Mouse (Mus musculus) hindbrain, embryonic 14.5 days (tissue): ENCODE results near the gene Pld1. TPM values are rescaled to one million over a fixed set of nuclear protein-coding genes. Genes with fewer than 3 reads are reported as not detected.

Experiments used
- ATAC-seq: fragments of 200-750 bp; cut with Nextera tagmentation; 2 replicates; pipeline ENCODE4 v1.8.0; 2017; ENCODE audit warnings: moderate number of reproducible peaks, mild to moderate bottlenecking, moderate TSS enrichment, moderate library complexity; ENCODE audit not compliant: low FRiP score
- DNase-seq: peaks from one replicate; pipeline ENCODE4 v3.0.0-alpha.2; 2015; ENCODE audit warnings: low spot score
- H3K27ac ChIP-seq: fragments of 300-500 bp; sonication (generic); 2 replicates; pipeline ENCODE4 v1.5.1; 2014; ENCODE audit warnings: mild to moderate bottlenecking, moderate library complexity
- H3K27me3 ChIP-seq: fragments of 300-500 bp; sonication (generic); 2 replicates; pipeline ENCODE4 v1.6.1; 2014; ENCODE audit warnings: mild to moderate bottlenecking, low read length, mixed read lengths; ENCODE audit not compliant: control insufficient read depth, insufficient read depth
- H3K36me3 ChIP-seq: fragments of 300-500 bp; sonication (generic); replicated peaks from 2 replicates; pipeline ENCODE4 v1.6.1; 2014; ENCODE audit not compliant: control insufficient read depth, insufficient read depth
- H3K4me1 ChIP-seq: fragments of 300-500 bp; sonication (generic); replicated peaks from 2 replicates; pipeline ENCODE4 v1.6.1; 2014; ENCODE audit warnings: antibody characterized with exemption, low read length, mixed read lengths; ENCODE audit not compliant: control insufficient read depth, insufficient read depth
- H3K4me2 ChIP-seq: fragments of 300-500 bp; sonication (generic); replicated peaks from 2 replicates; pipeline ENCODE4 v1.6.1; 2014; ENCODE audit warnings: mild to moderate bottlenecking, moderate library complexity
- H3K4me3 ChIP-seq: fragments of 300-500 bp; sonication (generic); replicated peaks from 2 replicates; pipeline ENCODE4 v1.5.1; 2014; ENCODE audit warnings: mild to moderate bottlenecking, low read length
- H3K9ac ChIP-seq: fragments of 300-500 bp; sonication (generic); 2 replicates; pipeline ENCODE4 v1.6.1; 2014
- H3K9me3 ChIP-seq: fragments of 300-500 bp; sonication (generic); 2 replicates; pipeline ENCODE4 v1.6.1; 2016; ENCODE audit warnings: low read length; ENCODE audit not compliant: control insufficient read depth
- WGBS: fragments of 180-500 bp; shearing (Covaris S2); extraction: QIAGEN DNeasy Blood & Tissue Kit; methylation state at CpG from one replicate; pipeline ENCODE4 v1.1.7; 2014; 5-methylcytosine and 5-hydroxymethylcytosine counted together
- polyA plus RNA-seq: library from polyadenylated mRNA; unstranded; fragments of >200 nt; fragmentation: Nextera tagmentation; extraction: Ambion mirVana; gene quantifications from 2 replicates; pipeline ENCODE4 v1.2.1, GENCODE M21; 2014

Gene Pld1
- polyA plus RNA-seq, 1 experiment from 2014 or later: 6.7 TPM

DNA sequence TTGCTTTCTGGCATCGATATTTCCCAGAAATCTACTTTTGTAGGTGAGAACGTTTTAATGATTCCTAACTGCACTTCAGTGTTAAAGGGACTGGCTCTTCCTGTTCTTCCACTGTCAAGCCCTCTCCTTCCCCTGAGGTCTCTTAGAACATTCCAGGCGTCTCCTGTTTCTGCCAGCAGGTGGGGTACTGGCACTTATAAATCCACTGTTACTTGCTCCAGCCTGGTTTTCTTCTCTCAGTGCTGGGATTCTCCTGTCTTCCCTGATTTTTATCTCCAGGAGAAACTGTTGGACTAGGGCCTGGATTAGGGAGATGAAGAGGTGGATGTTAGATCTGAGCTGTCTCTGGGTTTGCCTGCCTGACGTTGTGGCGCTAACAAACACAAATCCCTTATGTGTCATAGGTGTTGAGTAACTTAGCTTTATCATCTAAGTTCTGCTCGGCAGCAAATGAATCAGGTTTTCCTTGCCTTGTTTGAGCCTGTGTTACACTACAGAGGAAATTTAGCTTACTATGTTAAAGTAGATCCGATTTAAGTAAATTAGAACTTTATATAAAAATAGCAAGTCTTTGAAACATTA, 44.0 kb downstream of the Pld1 start:
- Histone ChIP-seq H3K9me3 (no peaks in the 10 kb centered on the region), H3K36me3 (no peaks in the 10 kb centered on the region), H3K4me1 (peaks cover 5% of the 10 kb centered on the region; the same call in 1 of the 2 replicates), H3K4me2 (no peak overlapping the region), H3K27ac (0 out of 2 replicates have a peak overlapping the region, but pooled peaks have one; percentile 32), H3K4me3 (no peak overlapping the region), H3K27me3 (no peaks in the 10 kb centered on the region), H3K9ac (no peak overlapping the region)
- DNase-seq: peak; percentile 84
- peak; percentile 56; the same call in 1 of the 2 replicates for ATAC-seq
- WGBS: 46% methylated on average over 7 of the region's 7 CpGs

DNA sequence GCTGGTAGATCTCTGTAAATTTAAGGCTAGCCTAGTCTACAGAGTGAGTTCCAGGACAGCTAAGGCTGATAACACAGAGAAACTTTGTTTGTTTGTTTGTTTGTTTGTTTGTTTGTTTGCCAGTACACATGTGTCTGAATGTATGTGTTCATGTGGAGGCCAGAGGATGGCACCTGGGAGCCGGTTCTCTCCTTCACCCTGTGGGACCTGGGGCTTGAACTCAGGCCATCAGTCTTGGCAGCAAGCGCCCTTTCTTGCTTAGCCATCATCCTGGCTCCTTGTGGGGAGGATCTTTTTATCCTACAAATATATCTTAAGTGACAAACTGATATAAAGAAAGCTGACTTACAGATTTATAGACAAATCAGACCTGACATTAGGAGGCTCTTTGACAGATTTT, 44.8 kb downstream of the Pld1 start:
- no peaks in the 10 kb centered on the region for H3K9me3 ChIP-seq
- H3K9ac ChIP-seq: no peak overlapping the region
- no peak for DNase-seq
- no peak overlapping the region for H3K4me3 ChIP-seq
- H3K36me3 ChIP-seq: no peaks in the 10 kb centered on the region
- no peak overlapping the region for H3K4me2 ChIP-seq
- 76% methylated on average over 2 of the region's 2 CpGs for WGBS
- ATAC-seq: no peak
- 0 out of 2 replicates have a peak overlapping the region, but pooled peaks have one; percentile 47 for H3K27ac ChIP-seq
- H3K27me3 ChIP-seq: no peaks in the 10 kb centered on the region
- H3K4me1 ChIP-seq: peaks cover 5% of the 10 kb centered on the region; the same call in 1 of the 2 replicates

DNA sequence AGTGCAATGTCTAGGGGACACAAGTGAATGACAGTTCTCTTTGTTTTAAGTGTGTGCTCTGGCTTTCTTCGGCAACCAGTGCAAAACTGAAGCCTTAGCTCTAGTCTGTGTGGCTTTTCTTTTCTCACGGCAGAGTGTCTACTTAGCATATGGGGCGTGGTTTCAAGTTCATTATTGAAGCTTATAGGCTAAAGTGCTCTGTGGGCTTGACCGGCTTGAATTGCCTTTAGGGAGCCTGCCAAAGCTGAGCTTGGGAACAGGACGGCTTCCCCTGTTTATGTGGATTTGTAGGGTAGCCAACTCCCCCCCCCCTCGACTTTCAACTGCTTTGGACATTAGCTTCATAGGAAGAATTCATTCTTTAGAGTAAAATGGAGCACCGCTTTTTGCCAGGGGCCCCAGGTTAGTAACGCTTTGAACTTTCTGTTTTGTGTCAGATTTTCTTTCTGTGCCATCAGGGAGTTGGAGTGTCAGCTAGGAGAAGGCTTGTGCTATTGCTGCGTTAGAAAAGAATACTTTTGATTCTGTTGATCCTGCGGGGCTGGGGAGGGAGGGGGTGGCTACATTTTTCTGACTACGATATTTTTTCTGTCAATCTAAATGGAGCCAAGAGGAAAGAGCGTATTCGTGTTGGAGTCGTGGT, 45.6 kb downstream of the Pld1 start:
- Histone ChIP-seq H3K4me2 (peak overlapping the region; percentile 46), H3K36me3 (no peaks in the 10 kb centered on the region), H3K4me3 (peak overlapping the region; percentile 22), H3K9me3 (no peaks in the 10 kb centered on the region), H3K27me3 (no peaks in the 10 kb centered on the region), H3K27ac (peak overlapping the region; percentile 74), H3K4me1 (peaks cover 5% of the 10 kb centered on the region; the same call in 1 of the 2 replicates), H3K9ac (no peak overlapping the region)
- ATAC-seq (peak; percentile 94), DNase-seq (peak; percentile 74)
- WGBS: 10% methylated on average over 14 of the region's 14 CpGs

DNA sequence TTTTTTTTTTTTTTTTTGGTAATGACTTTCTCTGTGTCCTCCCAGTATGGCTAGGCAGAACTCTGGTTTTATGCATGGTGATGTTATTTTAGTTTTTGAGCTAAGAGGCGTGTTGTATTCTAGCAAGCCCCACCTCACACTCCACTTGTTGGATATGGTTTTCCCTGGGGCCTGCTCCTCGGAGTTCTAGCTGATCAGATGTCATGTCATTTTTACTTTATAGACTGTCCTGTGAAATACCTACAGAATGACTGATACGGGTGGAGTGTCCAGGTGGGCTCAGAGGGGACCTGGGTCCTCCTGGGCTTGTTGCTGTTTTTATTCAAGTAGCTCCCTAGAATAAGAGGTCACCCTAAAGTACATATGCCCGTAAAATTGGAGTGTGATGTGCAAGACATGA, 46.1 kb downstream of the Pld1 start:
- H3K9ac ChIP-seq: 0 out of 2 replicates have a peak overlapping the region, but pooled peaks have one; percentile 24
- H3K9me3 ChIP-seq: no peaks in the 10 kb centered on the region

DNA sequence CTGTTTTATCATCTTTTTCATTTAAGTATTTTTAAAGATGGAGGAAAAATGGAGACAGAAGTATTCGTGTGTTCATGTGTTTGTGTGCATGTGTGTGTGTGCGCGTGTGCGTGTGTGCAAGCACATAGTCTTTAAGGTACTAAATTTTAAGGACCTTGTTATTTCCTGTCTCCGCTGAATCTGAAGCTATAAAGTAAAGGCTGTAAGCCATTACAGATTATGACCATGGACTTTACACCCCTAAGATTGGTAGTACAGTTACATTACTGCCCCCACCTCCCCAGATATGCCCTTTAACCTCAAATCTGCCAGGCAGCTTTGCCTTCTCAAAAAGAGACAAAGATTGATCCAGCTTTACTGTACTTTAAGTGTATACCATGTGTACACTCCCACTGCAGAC, 46.8 kb downstream of the Pld1 start:
- H3K9me3 ChIP-seq: no peaks in the 10 kb centered on the region
- H3K4me2 ChIP-seq: peak overlapping the region; percentile 46
- peak overlapping the region; percentile 22; the same call in 1 of the 2 replicates for H3K4me3 ChIP-seq
- peaks cover 5% of the 10 kb centered on the region; the same call in 1 of the 2 replicates for H3K4me1 ChIP-seq
- WGBS: 98% methylated on average over 5 of the region's 5 CpGs
- H3K36me3 ChIP-seq: no peaks in the 10 kb centered on the region
- ATAC-seq: no peak
- no peaks in the 10 kb centered on the region for H3K27me3 ChIP-seq
- no peak overlapping the region for H3K9ac ChIP-seq
- no peak overlapping the region for H3K27ac ChIP-seq
- DNase-seq: no peak

More for the DNA sequence above, 46.1 kb downstream of the Pld1 start:
- Histone ChIP-seq H3K36me3 (no peaks in the 10 kb centered on the region), H3K27ac (peak overlapping the region; percentile 74), H3K4me3 (peak overlapping the region; percentile 22), H3K4me1 (peaks cover 5% of the 10 kb centered on the region; the same call in 1 of the 2 replicates), H3K27me3 (no peaks in the 10 kb centered on the region), H3K4me2 (peak overlapping the region; percentile 46)
- ATAC-seq: no peak
- DNase-seq: no peak
- 69% methylated on average over 4 of the region's 4 CpGs for WGBS

DNA sequence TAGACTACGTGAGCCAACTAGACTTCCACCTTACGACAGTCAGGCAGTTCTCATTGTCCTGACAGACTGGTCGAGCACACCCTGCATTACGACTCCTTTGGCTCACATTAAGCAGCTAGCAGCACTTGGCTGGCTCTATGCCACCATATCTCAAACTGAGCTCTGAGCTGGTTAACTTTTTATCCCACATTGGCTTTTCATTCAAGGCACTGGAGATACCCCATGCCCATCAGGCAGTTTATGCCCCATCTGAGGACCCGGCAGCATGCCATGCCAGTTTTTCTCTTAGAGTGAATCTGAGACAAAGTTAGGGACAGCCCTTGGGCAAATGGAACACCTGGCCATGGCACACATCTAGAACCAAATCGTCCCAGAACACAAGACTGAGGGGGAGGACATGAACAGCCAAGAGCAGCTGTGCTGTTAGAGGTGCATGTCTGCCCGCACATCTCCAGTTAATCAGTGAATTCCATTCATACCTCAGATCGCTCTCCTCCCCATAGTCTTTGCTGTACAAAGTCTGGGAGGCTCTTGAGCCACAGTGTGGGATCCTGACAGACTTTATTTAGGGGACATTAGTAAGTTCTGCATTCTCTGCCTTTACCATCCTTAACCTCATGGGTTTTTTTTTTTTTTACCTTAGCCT, 49.5 kb downstream of the Pld1 start:
- H3K4me1 ChIP-seq: peaks cover 5% of the 10 kb centered on the region; the same call in 1 of the 2 replicates
- DNase-seq (no peak), ATAC-seq (no peak)
- no peaks in the 10 kb centered on the region for H3K9me3 ChIP-seq
- H3K27ac ChIP-seq: no peak overlapping the region
- no peaks in the 10 kb centered on the region for H3K36me3 ChIP-seq
- no peaks in the 10 kb centered on the region for H3K27me3 ChIP-seq
- no peak overlapping the region for H3K9ac ChIP-seq
- H3K4me2 ChIP-seq: no peak overlapping the region
- H3K4me3 ChIP-seq: no peak overlapping the region
- WGBS: 65% methylated on average over 8 of the region's 8 CpGs

DNA sequence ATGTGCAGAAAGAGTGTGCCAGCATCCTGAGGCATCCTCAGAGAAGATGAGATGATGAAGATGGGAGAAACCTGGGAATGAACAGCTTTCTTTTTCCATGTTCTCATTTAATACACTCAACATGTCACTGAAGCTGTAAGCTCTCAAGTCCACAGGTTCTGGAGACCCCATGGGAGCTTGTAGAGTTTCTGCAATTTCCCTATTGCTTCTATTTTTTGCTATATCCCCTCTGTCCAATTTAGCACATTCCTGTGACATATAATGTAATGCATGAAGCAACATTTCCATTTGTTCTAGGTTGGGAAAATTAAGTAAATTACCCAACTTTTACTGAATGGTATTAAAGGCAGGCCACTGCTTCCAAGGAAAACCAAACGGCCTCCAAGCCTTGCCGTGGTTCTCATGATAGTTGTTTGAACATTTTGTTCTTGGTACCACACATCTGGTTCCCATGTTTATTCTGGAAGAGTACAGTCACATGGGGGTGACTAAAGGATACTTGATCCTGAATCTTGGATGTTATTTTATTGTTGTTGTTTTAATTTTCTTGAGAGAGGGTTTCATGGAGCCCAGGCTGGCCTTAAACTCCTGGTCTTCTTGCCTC, 52.7 kb downstream of the Pld1 start:
- Histone ChIP-seq H3K4me1 (no peaks in the 10 kb centered on the region), H3K4me3 (no peak overlapping the region), H3K9me3 (no peaks in the 10 kb centered on the region), H3K27me3 (no peaks in the 10 kb centered on the region), H3K36me3 (no peaks in the 10 kb centered on the region), H3K4me2 (no peak overlapping the region), H3K9ac (no peak overlapping the region), H3K27ac (no peak overlapping the region)
- 87% methylated on average over 2 of the region's 2 CpGs for WGBS
- no peak for ATAC-seq
- no peak for DNase-seq

DNA sequence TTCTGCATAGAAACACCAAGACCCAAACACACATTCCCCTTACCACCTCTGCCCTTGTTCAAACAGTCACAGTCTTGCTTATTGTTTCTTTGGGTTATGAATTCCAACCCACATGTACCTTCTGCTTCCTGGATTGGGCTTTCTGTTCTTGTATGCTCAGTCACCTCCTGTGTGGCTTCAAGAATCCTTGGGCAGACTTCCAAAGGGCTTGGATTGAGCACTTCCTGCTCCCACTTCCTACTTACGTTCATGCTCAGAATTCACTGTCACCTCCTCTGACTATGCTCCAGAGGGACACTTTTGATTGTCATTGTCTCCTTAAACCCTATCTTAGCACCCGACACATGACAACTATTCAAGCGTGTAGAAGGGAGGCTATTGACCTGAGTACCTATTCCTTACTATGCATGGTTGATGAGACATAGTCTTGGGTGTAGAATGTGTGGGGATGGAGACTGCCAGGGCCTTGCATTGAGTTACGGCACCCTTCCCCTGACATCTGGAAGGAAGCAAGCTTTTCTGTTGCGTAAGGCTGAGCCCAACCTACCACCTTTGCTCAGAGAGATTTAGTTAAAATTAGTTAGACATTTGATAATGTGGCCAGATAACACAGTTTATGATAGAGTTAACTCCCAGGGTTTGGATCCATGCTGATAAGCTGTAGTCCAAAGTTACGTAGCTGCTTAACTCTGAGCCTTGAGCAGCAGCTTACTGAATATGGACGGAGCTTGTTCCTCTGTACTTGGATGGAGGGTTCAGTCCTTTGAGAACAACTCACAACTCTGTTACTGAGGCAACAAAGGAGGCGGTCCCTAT, 55.9 kb downstream of the Pld1 start:
- no peak overlapping the region for H3K4me3 ChIP-seq
- ATAC-seq (no peak), DNase-seq (no peak)
- H3K36me3 ChIP-seq: no peaks in the 10 kb centered on the region
- no peaks in the 10 kb centered on the region for H3K27me3 ChIP-seq
- H3K27ac ChIP-seq: no peak overlapping the region
- no peaks in the 10 kb centered on the region for H3K4me1 ChIP-seq
- no peak overlapping the region for H3K4me2 ChIP-seq
- whole genome bisulfite sequencing: 89% methylated on average over 8 of the region's 8 CpGs
- no peaks in the 10 kb centered on the region for H3K9me3 ChIP-seq
- H3K9ac ChIP-seq: no peak overlapping the region
